Mouse (Mus musculus) ES-Bruce4 (cell line): ENCODE results near the gene Myh6.

Experiments used
- CTCF ChIP-seq: IDR thresholded peaks from one replicate; pipeline ENCODE4 v1.8.1; 2011; ENCODE audit warnings: low read depth, low read length
- EP300 ChIP-seq: IDR thresholded peaks from 2 replicates; pipeline ENCODE4 v1.6.1; 2011; ENCODE audit warnings: low read depth, low read length; ENCODE audit not compliant: insufficient read depth
- POLR2A ChIP-seq: IDR thresholded peaks from one replicate; pipeline ENCODE4 v1.8.1; 2011; ENCODE audit warnings: low read length; ENCODE audit not compliant: insufficient read depth

GRCm38 (mm10) chr14:54974068-54974791 lies 7.5 kb upstream of the Myh6 start:
- TF ChIP-seq CTCF (no peak), POLR2A (no peak), EP300 (no peak)
